Mouse (Mus musculus) lung, embryonic 14.5 days (tissue): ENCODE data around the gene Klrb1f. TPM values are rescaled to one million over a fixed set of nuclear protein-coding genes. Genes with fewer than 3 reads are reported as not detected.

Source experiments
- ATAC-seq: fragments of 200-750 bp; cut with Nextera tagmentation; 2 replicates; pipeline ENCODE4 v1.8.0; 2017; ENCODE audit warnings: mild to moderate bottlenecking, moderate TSS enrichment, moderate library complexity; ENCODE audit not compliant: insufficient read depth
- DNase-seq: peaks from one replicate; pipeline ENCODE4 v3.0.0-alpha.2; 2015
- H3K27ac ChIP-seq: fragments of 300-500 bp; sonication (generic); 2 replicates; pipeline ENCODE4 v1.5.1; 2014; ENCODE audit warnings: low read depth, mild to moderate bottlenecking, moderate library complexity
- H3K27me3 ChIP-seq: fragments of 300-500 bp; sonication (generic); 2 replicates; pipeline ENCODE4 v1.6.1; 2014; ENCODE audit warnings: low read length, control low read depth; ENCODE audit not compliant: insufficient read depth
- H3K36me3 ChIP-seq: fragments of 300-500 bp; sonication (generic); 2 replicates; pipeline ENCODE4 v1.6.1; 2014; ENCODE audit warnings: control low read depth; ENCODE audit not compliant: insufficient read depth
- H3K4me1 ChIP-seq: fragments of 300-500 bp; sonication (generic); 2 replicates; pipeline ENCODE4 v1.6.1; 2014; ENCODE audit warnings: antibody characterized with exemption, control low read depth; ENCODE audit not compliant: insufficient read depth
- H3K4me2 ChIP-seq: fragments of 300-500 bp; sonication (generic); 2 replicates; pipeline ENCODE4 v1.6.1; 2014; ENCODE audit warnings: mild to moderate bottlenecking
- H3K4me3 ChIP-seq: fragments of 300-500 bp; sonication (generic); 2 replicates; pipeline ENCODE4 v1.5.1; 2014; ENCODE audit warnings: low read depth, low read length
- H3K9ac ChIP-seq: fragments of 300-500 bp; sonication (generic); 2 replicates; pipeline ENCODE4 v1.6.1; 2014
- H3K9me3 ChIP-seq: fragments of 300-500 bp; sonication (generic); 2 replicates; pipeline ENCODE4 v1.6.1; 2016; ENCODE audit warnings: low read depth, low read length, control low read depth
- CTCF ChIP-seq: IDR thresholded peaks from 2 replicates; pipeline ENCODE4 v1.5.1; 2016; ENCODE audit warnings: antibody characterized with exemption, low read depth
- WGBS: fragments of 180-500 bp; shearing (Covaris S2); extraction: QIAGEN DNeasy Blood & Tissue Kit; methylation state at CpG from one replicate; pipeline ENCODE4 v1.1.7; 2014; 5-methylcytosine and 5-hydroxymethylcytosine counted together
- polyA plus RNA-seq: library from polyadenylated mRNA; unstranded; fragments of >200 nt; fragmentation: Nextera tagmentation; extraction: Ambion mirVana; gene quantifications from 2 replicates; pipeline ENCODE4 v1.2.1, GENCODE M21; 2014

Gene Klrb1f
- polyA plus RNA-seq, 1 experiment from 2014 or later, result 0.21 TPM

- Histone ChIP-seq H3K4me2 (no peak overlapping the region), H3K4me1 (no peaks in the 10 kb centered on the region), H3K27me3 (no peaks in the 10 kb centered on the region), H3K9ac (no peak overlapping the region), H3K9me3 (no peaks in the 10 kb centered on the region), H3K4me3 (no peak overlapping the region), H3K36me3 (no peaks in the 10 kb centered on the region), H3K27ac (no peak overlapping the region)
- DNase-seq (no peak), ATAC-seq (no peak)
- no peak for TF ChIP-seq CTCF
- 82% methylated on average over 1 of the region's 1 CpGs for WGBS
These were observed 55.9 kb downstream of the Klrb1f start for GRCm38 (mm10) chr6:129101604-129102003.

- no peak overlapping the region for H3K4me2 ChIP-seq
- 64% methylated on average over 4 of the region's 4 CpGs for WGBS
- no peak overlapping the region for H3K27ac ChIP-seq
- no peaks in the 10 kb centered on the region for H3K9me3 ChIP-seq
- no peak overlapping the region for H3K9ac ChIP-seq
- H3K27me3 ChIP-seq, result no peaks in the 10 kb centered on the region
- no peaks in the 10 kb centered on the region for H3K4me1 ChIP-seq
- no peak for TF ChIP-seq CTCF
- no peaks in the 10 kb centered on the region for H3K36me3 ChIP-seq
- ATAC-seq, result no peak
- H3K4me3 ChIP-seq, result no peak overlapping the region
- DNase-seq, result peak; percentile 39
These were observed 57.3 kb downstream of the Klrb1f start for GRCm38 (mm10) chr6:129102858-129103555.

Other genes with a start within 250 kb of the Klrb1f start
- gene Gm44511, start 219.6 kb upstream of the Klrb1f start, polyA plus RNA-seq, result not detected in 2 replicates
- gene Klrb1b, start 219.6 kb upstream of the Klrb1f start, polyA plus RNA-seq, result not detected in 2 replicates
- gene Clec2i, start 158.3 kb upstream of the Klrb1f start, polyA plus RNA-seq, result 0.14 and 0.15 TPM in 2 replicates
- 1.2 TPM in 2 replicates for gene BC035044, start 154.8 kb upstream of the Klrb1f start, polyA plus RNA-seq
- gene Clec2g, start 111.5 kb upstream of the Klrb1f start, polyA plus RNA-seq, result not detected in 2 replicates
- not detected in 2 replicates for gene Clec2e, start 55.0 kb downstream of the Klrb1f start, polyA plus RNA-seq
- 0.51 and 0.59 TPM in 2 replicates for gene Clec2d, start 134.7 kb downstream of the Klrb1f start, polyA plus RNA-seq
- gene Cd69, start 229.5 kb downstream of the Klrb1f start, polyA plus RNA-seq, result not detected in 2 replicates